Mouse (Mus musculus) MEL (cell line): ENCODE data around the gene Lipc. TPM values are rescaled to one million over a fixed set of nuclear protein-coding genes. Genes with fewer than 3 reads are reported as not detected.

Source experiments
- DNase-seq: peaks from one replicate; pipeline ENCODE4 v3.0.0; 2011; ENCODE audit warnings: low read depth, low spot score
- H3K27ac ChIP-seq: 2 replicates; pipeline ENCODE4 v1.5.1; 2012; ENCODE audit warnings: low read depth, mild to moderate bottlenecking, control low read depth, low read length, moderate library complexity; ENCODE audit not compliant: control insufficient read depth
- H3K27me3 ChIP-seq, 2 experiments: fragments of 150-350 bp in 1 of 2; sonication (generic) in 1 of 2; 2 replicates each; pipeline ENCODE4 v1.6.1; 2012; ENCODE audit warnings: low read length in 2 of 2, mild to moderate bottlenecking in 2 of 2, improper control_type of control experiment in 1 of 2, moderate library complexity in 1 of 2; ENCODE audit not compliant: insufficient read depth in 2 of 2, control insufficient read depth in 1 of 2
- H3K36me3 ChIP-seq, 2 experiments: 2 replicates each; pipeline ENCODE4 v1.6.1; 2012 to 2014; ENCODE audit warnings: low read length in 2 of 2, improper control_type of control experiment in 1 of 2, inconsistent platforms in 1 of 2, mild to moderate bottlenecking in 1 of 2; ENCODE audit not compliant: insufficient read depth in 2 of 2, control insufficient read depth in 1 of 2
- H3K4me1 ChIP-seq, 2 experiments: fragments of 150-350 bp in 1 of 2; sonication (generic) in 1 of 2; 2 replicates each; pipeline ENCODE4 v1.6.1; 2012; ENCODE audit warnings: low read length in 2 of 2, improper control_type of control experiment in 1 of 2, mild to moderate bottlenecking in 1 of 2; ENCODE audit not compliant: insufficient read depth in 2 of 2, control insufficient read depth in 1 of 2
- H3K4me3 ChIP-seq, 2 experiments: fragments of 150-350 bp in 1 of 2; sonication (generic) in 1 of 2; 2 replicates each; pipeline ENCODE4 v1.5.1; 2012; ENCODE audit warnings: low read depth in 2 of 2, low read length in 2 of 2, mild to moderate bottlenecking in 2 of 2, moderate library complexity in 2 of 2, control low read depth in 1 of 2, improper control_type of control experiment in 1 of 2; ENCODE audit not compliant: control insufficient read depth in 1 of 2, insufficient read depth in 1 of 2
- H3K79me2 ChIP-seq: 2 replicates; pipeline ENCODE4 v1.6.1; 2012; ENCODE audit warnings: mild to moderate bottlenecking, low read length, moderate library complexity; ENCODE audit not compliant: control insufficient read depth, poor library complexity, insufficient read depth
- H3K9ac ChIP-seq: 2 replicates; pipeline ENCODE4 v1.6.1; 2012; ENCODE audit warnings: low read depth, mild to moderate bottlenecking, control low read depth, low read length, moderate library complexity; ENCODE audit not compliant: control insufficient read depth, poor library complexity, severe bottlenecking
- H3K9me3 ChIP-seq: fragments of 150-350 bp; sonication (generic); replicated peaks from 2 replicates; pipeline ENCODE4 v1.6.1; 2012; ENCODE audit warnings: mild to moderate bottlenecking, low read length, improper control_type of control experiment, moderate library complexity; ENCODE audit not compliant: insufficient read depth
- BHLHE40 ChIP-seq: IDR thresholded peaks from 2 replicates; pipeline ENCODE4 v1.6.1; 2012; ENCODE audit warnings: low read depth, mild to moderate bottlenecking, inconsistent platforms, low read length, improper control_type of control experiment, borderline replicate concordance
- CHD1 ChIP-seq: IDR thresholded peaks from 2 replicates; pipeline ENCODE4 v1.6.1; 2012; ENCODE audit warnings: low read depth, mild to moderate bottlenecking, inconsistent platforms, low read length, improper control_type of control experiment
- CHD2 ChIP-seq: IDR thresholded peaks from 2 replicates; pipeline ENCODE4 v1.6.1; 2011; ENCODE audit warnings: low read length, improper control_type of control experiment
- E2F4 ChIP-seq: IDR thresholded peaks from 2 replicates; pipeline ENCODE4 v1.6.1; 2011; ENCODE audit warnings: low read depth, low read length, improper control_type of control experiment, borderline replicate concordance
- ELF1 ChIP-seq: IDR thresholded peaks from 2 replicates; pipeline ENCODE4 v1.6.1; 2014; ENCODE audit warnings: low read depth, mild to moderate bottlenecking, inconsistent platforms, low read length, improper control_type of control experiment, moderate library complexity
- GABPA ChIP-seq: IDR thresholded peaks from 2 replicates; pipeline ENCODE4 v1.6.1; 2012; ENCODE audit warnings: low read depth, mild to moderate bottlenecking, inconsistent platforms, low read length, improper control_type of control experiment, moderate library complexity
- GATA1 ChIP-seq: IDR thresholded peaks from 2 replicates; pipeline ENCODE4 v1.6.1; 2011; ENCODE audit warnings: low read depth, low read length, improper control_type of control experiment
- JUND ChIP-seq: IDR thresholded peaks from 2 replicates; pipeline ENCODE4 v1.6.1; 2011; ENCODE audit warnings: low read depth, mild to moderate bottlenecking, improper control_type of control experiment, low read length
- KAT2A ChIP-seq: conservative IDR thresholded peaks from 2 replicates; pipeline ENCODE4 v1.6.1; 2012; ENCODE audit warnings: low read depth, low read length, improper control_type of control experiment, inconsistent platforms
- MAFK ChIP-seq: IDR thresholded peaks from 2 replicates; pipeline ENCODE4 v1.6.1; 2011; ENCODE audit warnings: low read depth, mild to moderate bottlenecking, low read length, improper control_type of control experiment, borderline replicate concordance
- MAX ChIP-seq: IDR thresholded peaks from 2 replicates; pipeline ENCODE4 v1.6.1; 2011; ENCODE audit warnings: low read length, improper control_type of control experiment
- NELFE ChIP-seq: IDR thresholded peaks from 2 replicates; pipeline ENCODE4 v1.6.1; 2011; ENCODE audit warnings: low read depth, low read length, improper control_type of control experiment
- NRF1 ChIP-seq: IDR thresholded peaks from 2 replicates; pipeline ENCODE4 v1.6.1; 2014; ENCODE audit warnings: low read depth, mild to moderate bottlenecking, inconsistent platforms, low read length, improper control_type of control experiment, moderate library complexity; ENCODE audit not compliant: poor library complexity, insufficient read depth, severe bottlenecking
- POLR2AphosphoS5 ChIP-seq: IDR thresholded peaks from 2 replicates; pipeline ENCODE4 v1.6.1; 2012; ENCODE audit warnings: low read depth, borderline replicate concordance, mild to moderate bottlenecking, inconsistent platforms, low read length, moderate library complexity, mixed read lengths
- RCOR1 ChIP-seq: IDR thresholded peaks from 2 replicates; pipeline ENCODE4 v1.6.1; 2012; ENCODE audit warnings: low read depth, mild to moderate bottlenecking, inconsistent platforms, low read length, improper control_type of control experiment
- SIN3A ChIP-seq: IDR thresholded peaks from 2 replicates; pipeline ENCODE4 v1.6.1; 2012; ENCODE audit warnings: low read length, improper control_type of control experiment, inconsistent platforms
- SMC3 ChIP-seq: IDR thresholded peaks from 2 replicates; pipeline ENCODE4 v1.6.1; 2011; ENCODE audit warnings: low read depth, low read length, improper control_type of control experiment
- TAL1 ChIP-seq: IDR thresholded peaks from 2 replicates; pipeline ENCODE4 v1.6.1; 2012; ENCODE audit warnings: mild to moderate bottlenecking, inconsistent platforms, low read length, moderate library complexity, mixed read lengths
- TBP ChIP-seq: IDR thresholded peaks from 2 replicates; pipeline ENCODE4 v1.8.0; 2011; ENCODE audit warnings: low read depth, low read length, improper control_type of control experiment
- USF2 ChIP-seq, 2 experiments: IDR thresholded peaks; 2 replicates each; pipeline ENCODE4 v1.6.1; 2011 to 2012; ENCODE audit warnings: improper control_type of control experiment in 2 of 2, low read length in 2 of 2, borderline replicate concordance in 1 of 2, inconsistent platforms in 1 of 2, low read depth in 1 of 2, mild to moderate bottlenecking in 1 of 2; ENCODE audit not compliant: insufficient read depth in 1 of 2
- ZKSCAN1 ChIP-seq: IDR thresholded peaks from 2 replicates; pipeline ENCODE4 v1.6.1; 2012; ENCODE audit warnings: low read depth, mild to moderate bottlenecking, inconsistent platforms, low read length, improper control_type of control experiment, moderate library complexity
- ZNF384 ChIP-seq: IDR thresholded peaks from 2 replicates; pipeline ENCODE4 v1.6.1; 2012; ENCODE audit warnings: low read depth, mild to moderate bottlenecking, inconsistent platforms, low read length, improper control_type of control experiment
- polyA plus RNA-seq, 2 experiments: library from polyadenylated mRNA; stranded (reverse) in 1 of 2; unstranded in 1 of 2; fragments of >175 nt in 1 of 2; fragments of >200 nt in 1 of 2; gene quantifications; 2 replicates each; pipeline versions ENCODE4 v1.2.1 to v1.2.4; 2012; ENCODE audit warnings: low replicate concordance in 2 of 2, low read depth in 1 of 2; ENCODE audit not compliant: insufficient read length in 2 of 2, insufficient read depth in 1 of 2, missing spikeins in 1 of 2
- total RNA-seq: library from RNA; depleted of rRNA; stranded (reverse); fragments of 300-350 nt; gene quantifications from 2 replicates; pipeline ENCODE4 v1.2.3, GENCODE M21; 2012

The Lipc gene
- total and polyA plus RNA-seq, 3 experiments, result 0.07 TPM; not detected in 2

DNA sequence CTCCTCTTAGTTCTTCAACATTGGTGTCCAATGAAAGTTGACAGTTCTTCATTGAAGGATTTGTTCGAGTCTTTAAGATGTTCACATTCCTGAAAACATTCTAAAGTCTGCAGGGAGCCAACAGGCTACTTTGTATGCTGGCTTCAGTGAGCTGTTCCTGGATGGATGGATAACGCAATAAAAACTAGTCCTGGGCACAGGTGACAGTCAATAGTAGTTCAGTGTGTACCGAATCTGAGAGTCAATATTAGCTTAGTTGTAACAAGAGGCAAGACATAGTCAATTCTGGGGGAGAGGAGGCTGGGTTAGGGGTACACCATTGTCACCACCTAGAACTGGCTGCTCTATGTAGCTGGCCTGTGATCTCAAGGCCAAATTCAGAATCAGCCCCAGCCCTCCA is 17.2 kb upstream of the Lipc start:
- no peak overlapping the region for H3K9ac ChIP-seq
- H3K27me3 ChIP-seq, result peaks cover 3 to 4% of the 10 kb centered on the region in 2 experiments; a peak in 3 of 4 replicates
- no peaks in the 10 kb centered on the region for H3K9me3 ChIP-seq
- no peak overlapping the region for H3K4me3 ChIP-seq
- TF ChIP-seq USF2 (IDR thresholded peaks at IDR 0.05; ENCODE audit: borderline replicate concordance in 1 of 2, insufficient read depth in 1 of 2, low read depth in 1 of 2, low read length in 2 of 2) (no peak), ZKSCAN1 (no peak), TBP (no peak), ZNF384 (no peak), NELFE (no peak), KAT2A (no peak), CHD2 (no peak), JUND (no peak), ELF1 (no peak), MAX (no peak), RCOR1 (no peak), SMC3 (no peak), SIN3A (no peak), E2F4 (no peak), NRF1 (no peak), CHD1 (no peak), GABPA (no peak), TAL1 (no peak), BHLHE40 (no peak)
- no peak for DNase-seq
- no peak overlapping the region for H3K27ac ChIP-seq
- H3K4me1 ChIP-seq, result no peaks in the 10 kb centered on the region
- no peaks in the 10 kb centered on the region for H3K79me2 ChIP-seq
- no peaks in the 10 kb centered on the region for H3K36me3 ChIP-seq

DNA sequence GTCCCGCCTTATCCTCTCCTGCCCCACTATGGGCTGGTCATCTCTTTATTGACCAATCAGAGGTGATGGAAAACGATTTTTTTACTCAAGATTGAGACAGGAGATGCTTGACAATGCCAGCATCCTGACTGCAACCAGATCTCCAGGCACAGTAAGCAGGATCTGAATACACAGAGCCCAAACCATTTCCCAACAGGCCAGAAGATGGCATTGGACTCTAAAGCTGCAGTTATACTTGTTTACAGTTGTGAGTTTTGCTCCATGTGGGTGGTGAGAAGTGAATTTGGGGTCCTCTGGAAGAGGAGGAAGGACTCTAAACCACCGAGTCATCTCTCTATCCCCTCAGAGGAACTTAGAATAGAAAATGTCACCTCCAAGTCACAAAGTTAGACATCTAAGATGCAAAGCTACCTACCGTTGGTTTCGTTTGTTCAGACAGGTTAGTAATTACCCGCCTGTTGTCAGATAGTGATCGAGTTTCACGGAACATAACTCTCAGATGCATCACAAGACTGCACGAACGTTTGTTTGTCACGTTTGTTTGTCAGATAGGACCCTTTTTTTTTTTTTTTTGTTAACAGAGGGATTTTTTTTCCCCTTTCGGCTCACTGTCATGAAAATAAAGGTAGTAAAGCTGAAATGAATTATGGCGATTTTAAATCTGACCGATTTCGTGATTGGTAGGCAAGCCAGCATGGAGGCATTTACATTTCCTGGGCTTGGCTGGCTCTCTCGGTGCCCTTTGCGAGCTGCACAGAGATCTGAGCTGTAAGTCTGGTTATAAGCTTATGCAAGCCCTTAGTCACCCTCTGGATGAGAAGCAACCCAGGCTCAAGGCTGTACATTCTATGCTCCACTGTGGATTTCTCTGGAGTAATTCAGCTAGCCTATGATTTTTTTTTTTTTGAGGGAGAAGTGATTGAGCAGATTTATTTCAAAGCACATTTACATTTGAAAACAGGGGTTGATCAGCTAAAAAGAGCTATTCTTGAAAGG is 14.3 kb upstream of the Lipc start:
- H3K9ac ChIP-seq, result no peak overlapping the region

More for the DNA sequence above, 14.3 kb upstream of the Lipc start:
- no peak for TF ChIP-seq MAFK
- no peak for TF ChIP-seq POLR2AphosphoS5
- no peak for TF ChIP-seq GATA1
- TF ChIP-seq CHD2, result no peak
- Histone ChIP-seq H3K4me3 (no peak overlapping the region), H3K36me3 (no peaks in the 10 kb centered on the region), H3K79me2 (no peaks in the 10 kb centered on the region), H3K4me1 (no peaks in the 10 kb centered on the region), H3K9me3 (no peaks in the 10 kb centered on the region), H3K27ac (no peak overlapping the region), H3K27me3 (peaks cover under 1 to 2% of the 10 kb centered on the region in 2 experiments; a peak in 3 of 4 replicates)
- no peak for DNase-seq
